Mouse (Mus musculus) 416B (cell line): ENCODE data around the gene Fpgs.
A peak's percentile ranks its signal among the peaks of the same experiment; 100 is the strongest.

Source experiments
- DNase-seq: peaks from one replicate; pipeline ENCODE4 v3.0.0; 2011; ENCODE audit warnings: low read depth

Gene Fpgs

GRCm38 (mm10) chr2:32637778-32638281 lies 66.1 kb downstream of the Fpgs start:
- peak; percentile 92 for DNase-seq

- no peak for DNase-seq
Observed at GRCm38 (mm10) chr2:32636617-32637016, 67.3 kb downstream of the Fpgs start.

GRCm38 (mm10) chr2:32634277-32635105 lies 69.5 kb downstream of the Fpgs start:
- no peak for DNase-seq

- no peak for DNase-seq
Observed at GRCm38 (mm10) chr2:32633660-32634059, 70.3 kb downstream of the Fpgs start.
